Mouse (Mus musculus) cerebellum, adult 18-20 months (tissue): ENCODE results near the gene Gm13762.
"Not testable (repeated sequence)": the region's sequence is repeated elsewhere in the genome, so short reads cannot be mapped to it uniquely, and the experiment has no call there.

ENCODE experiments used
- DNase-seq, 2 experiments: peaks; one replicate each; pipeline ENCODE4 v3.0.0; 2021

Gm13762 gene

GRCm38 (mm10) chr2:88980181-88980580 lies at the start of gene Gm13762:
Gm13762 (minus strand) TSS chr2:88980281.
- no peak for DNase-seq

- not testable (repeated sequence) for DNase-seq
Observed at GRCm38 (mm10) chr2:89021436-89021835, 41.4 kb upstream of the Gm13762 start.

GRCm38 (mm10) chr2:89018240-89018639 lies 38.2 kb upstream of the Gm13762 start, which contains the start of gene Olfr1216:
Olfr1216 (minus strand) TSS chr2:89018340.
- DNase-seq: no peak

GRCm38 (mm10) chr2:89006873-89007272 lies 26.8 kb upstream of the Gm13762 start, which contains the start of gene Olfr1215:
Olfr1215 (minus strand) TSS chr2:89006973.
- DNase-seq: no peak

GRCm38 (mm10) chr2:88992553-88992952 lies 12.5 kb upstream of the Gm13762 start, which contains the start of gene Olfr1214:
Olfr1214 (minus strand) TSS chr2:88992653.
- DNase-seq: no peak

GRCm38 (mm10) chr2:88953669-88954068 lies 26.4 kb downstream of the Gm13762 start, which contains the start of gene Olfr1212:
Olfr1212 (plus strand) TSS chr2:88953969.
- DNase-seq: no peak

- DNase-seq: no peak
Observed at GRCm38 (mm10) chr2:88938011-88938410, 42.1 kb downstream of the Gm13762 start, which contains the start of gene Olfr1211. Olfr1211 (minus strand) TSS chr2:88938111.
